Mouse (Mus musculus) ovary, postnatal 36 days (tissue): ENCODE measurements at regions not wholly inside any gene's neighbourhood (a gene's known extent, or its start where the extent isn't known, plus 50 kb on each side); places are given as distances from the start of the nearest gene placed in this dataset.

Source experiments
- DNase-seq: peaks from one replicate; pipeline ENCODE4 v3.0.0; 2022; ENCODE audit warnings: low spot score, mixed read lengths

GRCm38 (mm10) chr10:19068377-19068776 lies 52.9 kb upstream of the Tnfaip3 start:
- DNase-seq, result no peak

- no peak for DNase-seq
Observed at GRCm38 (mm10) chr10:19067623-19068022, 52.2 kb upstream of the Tnfaip3 start.

- DNase-seq, result no peak
Observed at GRCm38 (mm10) chr10:19066821-19067350, 51.4 kb upstream of the Tnfaip3 start.
